Mouse (Mus musculus) kidney, embryonic 16.5 days (tissue): ENCODE data around the gene Krt10. TPM values are rescaled to one million over a fixed set of nuclear protein-coding genes. Genes with fewer than 3 reads are reported as not detected.

Experiments
- ATAC-seq: fragments of 200-750 bp; cut with Nextera tagmentation; 2 replicates; pipeline ENCODE4 v1.8.0; 2017; ENCODE audit warnings: moderate TSS enrichment; ENCODE audit not compliant: low FRiP score, low TSS enrichment
- H3K27ac ChIP-seq: fragments of 300-500 bp; sonication (generic); 2 replicates; pipeline ENCODE4 v1.5.1; 2014; ENCODE audit warnings: low read length
- H3K27me3 ChIP-seq: fragments of 300-500 bp; sonication (generic); 2 replicates; pipeline ENCODE4 v1.6.1; 2014; ENCODE audit warnings: low read length, control low read depth, mixed read lengths; ENCODE audit not compliant: insufficient read depth
- H3K36me3 ChIP-seq: fragments of 300-500 bp; sonication (generic); 2 replicates; pipeline ENCODE4 v1.6.1; 2014; ENCODE audit warnings: low read length, control low read depth, mixed read lengths; ENCODE audit not compliant: insufficient read depth
- H3K4me1 ChIP-seq: fragments of 300-500 bp; sonication (generic); 2 replicates; pipeline ENCODE4 v1.6.1; 2014; ENCODE audit warnings: low read length, control low read depth, mixed read lengths; ENCODE audit not compliant: insufficient read depth
- H3K4me2 ChIP-seq: fragments of 300-500 bp; sonication (generic); replicated peaks from 2 replicates; pipeline ENCODE4 v1.6.1; 2014; ENCODE audit warnings: low read depth, low read length
- H3K4me3 ChIP-seq: fragments of 300-500 bp; sonication (generic); 2 replicates; pipeline ENCODE4 v1.5.1; 2014; ENCODE audit warnings: mild to moderate bottlenecking, low read length
- H3K9ac ChIP-seq: fragments of 300-500 bp; sonication (generic); replicated peaks from 2 replicates; pipeline ENCODE4 v1.6.1; 2014; ENCODE audit warnings: low read length
- H3K9me3 ChIP-seq: fragments of 300-500 bp; sonication (generic); 2 replicates; pipeline ENCODE4 v1.6.1; 2016; ENCODE audit warnings: low read length, control low read depth
- WGBS: fragments of 180-500 bp; shearing (Covaris S2); extraction: QIAGEN DNeasy Blood & Tissue Kit; methylation state at CpG from one replicate; pipeline ENCODE4 v1.1.7; 2014; 5-methylcytosine and 5-hydroxymethylcytosine counted together
- polyA plus RNA-seq: library from polyadenylated mRNA; unstranded; fragments of >200 nt; fragmentation: Nextera tagmentation; extraction: Ambion mirVana; gene quantifications from 2 replicates; pipeline ENCODE4 v1.2.1, GENCODE M21; 2015

Krt10 gene
- polyA plus RNA-seq, 1 experiment from 2014 or later, result 18.4 TPM

DNA sequence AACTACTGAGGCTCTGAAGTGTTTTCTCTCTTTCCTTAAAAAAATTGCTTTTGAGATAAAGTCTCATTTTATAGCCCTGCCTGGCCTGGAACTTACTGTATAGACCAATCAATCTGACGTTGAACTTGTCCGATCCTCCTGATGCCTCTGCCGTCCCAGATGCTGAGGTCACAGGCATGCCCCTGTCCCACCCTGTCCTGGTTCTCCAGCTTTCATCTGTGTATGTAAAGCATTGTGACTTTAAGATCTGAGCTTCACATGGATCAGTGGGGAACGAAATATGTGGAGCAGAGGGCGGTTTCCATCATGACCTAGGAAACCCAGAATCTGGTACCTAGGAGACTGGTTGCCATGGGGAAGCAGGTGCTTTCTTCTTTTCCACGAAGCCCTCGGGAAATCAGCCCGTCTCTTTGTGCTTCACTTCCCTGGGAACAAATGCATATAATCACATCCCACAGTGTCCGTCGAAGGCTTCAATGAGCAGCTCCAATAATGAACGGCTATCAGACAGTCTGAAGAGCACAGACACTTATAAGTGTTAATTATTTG, 49.8 kb downstream of the Krt10 start:
- Histone ChIP-seq H3K4me3 (no peak overlapping the region), H3K9ac (no peak overlapping the region), H3K9me3 (no peaks in the 10 kb centered on the region), H3K27me3 (no peaks in the 10 kb centered on the region), H3K4me1 (no peaks in the 10 kb centered on the region), H3K27ac (no peak overlapping the region), H3K4me2 (no peak overlapping the region), H3K36me3 (no peaks in the 10 kb centered on the region)
- no peak for ATAC-seq
- 70% methylated on average over 11 of the region's 11 CpGs for whole genome bisulfite sequencing

DNA sequence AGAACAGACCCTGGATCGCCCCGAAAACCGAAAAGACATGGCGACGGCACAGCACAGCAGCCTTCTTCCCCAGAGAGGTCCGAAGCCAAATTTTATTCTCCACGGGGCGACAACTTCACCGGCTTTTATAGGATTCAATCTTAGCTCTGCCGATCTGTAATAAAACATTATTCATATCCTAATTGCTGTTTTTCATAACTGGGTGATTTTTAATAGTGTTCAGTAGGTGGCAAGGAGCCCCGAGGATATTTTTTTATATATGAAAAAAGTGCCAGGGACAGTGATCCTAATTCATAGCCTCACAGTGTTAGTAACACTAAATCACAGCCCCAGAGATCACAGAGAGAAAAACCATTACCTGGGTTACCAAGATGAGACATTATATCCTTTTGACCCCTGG, 51.3 kb downstream of the Krt10 start, which contains the start of gene Krt26:
Krt26 (minus strand) TSS at position 101 of the 400 bp plus-strand sequence.
- no peak within 1 kb of the TSS for H3K9ac ChIP-seq
- no peaks in the 10 kb centered on the region for H3K4me1 ChIP-seq
- no peaks in the 10 kb centered on the region for H3K27me3 ChIP-seq
- no peak within 1 kb of the TSS for H3K4me2 ChIP-seq
- ATAC-seq, result no peak
- no peaks in the 10 kb centered on the region for H3K9me3 ChIP-seq
- 93% methylated on average over 11 of the region's 11 CpGs for WGBS
- H3K36me3 ChIP-seq, result no peaks in the 10 kb centered on the region
- H3K4me3 ChIP-seq, result no peak within 1 kb of the TSS
- H3K27ac ChIP-seq, result no peak within 1 kb of the TSS

Other genes with a start within 250 kb of the Krt10 start
- gene Ccr7, start 234.3 kb downstream of the Krt10 start, polyA plus RNA-seq, result 0.19 and 0.41 TPM in 2 replicates
- gene Smarce1, start 158.3 kb downstream of the Krt10 start, polyA plus RNA-seq, result 260 and 277 TPM in 2 replicates
- 0.26 and 0.31 TPM in 2 replicates for gene Krt222, start 145.3 kb downstream of the Krt10 start, polyA plus RNA-seq
- gene Krt24, start 104.1 kb downstream of the Krt10 start, polyA plus RNA-seq, result not detected in 2 replicates
- gene Krt25, start 66.4 kb downstream of the Krt10 start, polyA plus RNA-seq, result not detected in 2 replicates
- not detected in 2 replicates for gene Krt26, start 51.4 kb downstream of the Krt10 start, polyA plus RNA-seq
- not detected in 2 replicates for gene Krt27, start 38.3 kb downstream of the Krt10 start, polyA plus RNA-seq
- gene Krt28, start 14.5 kb downstream of the Krt10 start, polyA plus RNA-seq, result 0.12 and 0.35 TPM in 2 replicates
- 0.09 TPM in 2 replicates for gene Krt12, start 32.9 kb upstream of the Krt10 start, polyA plus RNA-seq
- gene Krt20, start 48.8 kb upstream of the Krt10 start, polyA plus RNA-seq, result 1.5 and 1.8 TPM in 2 replicates
- 22.2 and 22.3 TPM in 2 replicates for gene Krt23, start 103.8 kb upstream of the Krt10 start, polyA plus RNA-seq
- 0.21 and 0.60 TPM in 2 replicates for gene Krt39, start 132.0 kb upstream of the Krt10 start, polyA plus RNA-seq
- not detected in 2 replicates for gene Krt40, start 153.8 kb upstream of the Krt10 start, polyA plus RNA-seq
- not detected in 2 replicates for gene Krtap3-3, start 161.5 kb upstream of the Krt10 start, polyA plus RNA-seq
- gene Krtap3-2, start 167.5 kb upstream of the Krt10 start, polyA plus RNA-seq, result not detected in 2 replicates
- gene Gm11939, start 170.1 kb upstream of the Krt10 start, polyA plus RNA-seq, result not detected in 2 replicates
- not detected in 2 replicates for gene Krtap3-1, start 177.3 kb upstream of the Krt10 start, polyA plus RNA-seq
- not detected in 2 replicates for gene Krtap1-5, start 191.7 kb upstream of the Krt10 start, polyA plus RNA-seq
- not detected in 2 replicates for gene Krtap1-4, start 194.3 kb upstream of the Krt10 start, polyA plus RNA-seq
- not detected in 2 replicates for gene Krtap1-3, start 202.0 kb upstream of the Krt10 start, polyA plus RNA-seq
- gene Krtap9-3, start 208.7 kb upstream of the Krt10 start, polyA plus RNA-seq, result not detected in 2 replicates
- gene Gm11938, start 213.9 kb upstream of the Krt10 start, polyA plus RNA-seq, result not detected in 2 replicates
- not detected in 2 replicates for gene Gm11937, start 220.8 kb upstream of the Krt10 start, polyA plus RNA-seq
- not detected in 2 replicates for gene Krtap2-4, start 225.5 kb upstream of the Krt10 start, polyA plus RNA-seq
- gene Gm11562, start 231.1 kb upstream of the Krt10 start, polyA plus RNA-seq, result not detected in 2 replicates
- not detected in 2 replicates for gene Krtap4-1, start 238.9 kb upstream of the Krt10 start, polyA plus RNA-seq
- gene Krtap4-2, start 245.7 kb upstream of the Krt10 start, polyA plus RNA-seq, result not detected in 2 replicates